Mouse (Mus musculus) gastrocnemius, adult 8-10 months (tissue): Measurements from ENCODE around the gene Dnase1l3. TPM values are rescaled to one million over a fixed set of nuclear protein-coding genes. Genes with fewer than 3 reads are reported as not detected.

Experiments
- DNase-seq, 2 experiments: peaks; one replicate each; pipeline ENCODE4 v3.0.0; 2022; ENCODE audit warnings: low spot score in 2 of 2
- total RNA-seq, 4 experiments: library from RNA; stranded (reverse); gene quantifications; 2 replicates each; pipeline ENCODE4 v1.2.4; 2022

Gene Dnase1l3
- total RNA-seq, 4 experiments from 2014 or later: not detected

- no peak for DNase-seq
These were observed 16.2 kb downstream of the Dnase1l3 start for GRCm38 (mm10) chr14:7978183-7978582.

DNA sequence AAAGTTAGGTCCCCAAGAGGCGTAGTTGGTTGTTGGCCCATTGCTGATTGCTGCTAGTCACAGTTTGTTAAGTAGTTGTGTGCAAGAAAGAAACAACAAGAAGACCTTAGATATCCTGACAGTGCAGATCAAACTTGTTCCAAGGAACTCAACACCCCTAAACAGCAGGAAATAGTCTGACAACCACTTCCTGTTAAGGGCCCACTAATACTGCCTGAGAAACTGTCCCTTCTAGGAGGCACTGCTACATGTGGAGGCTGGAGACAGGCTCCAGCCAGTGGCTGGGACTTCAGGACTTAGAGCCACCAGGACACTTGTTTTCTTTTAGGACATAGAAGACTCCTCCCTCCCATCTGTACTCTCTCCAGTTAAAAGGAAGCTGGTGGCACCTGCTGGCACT is 16.9 kb downstream of the Dnase1l3 start:
- no peak for DNase-seq

- no peak for DNase-seq
These were observed 19.2 kb downstream of the Dnase1l3 start for GRCm38 (mm10) chr14:7975177-7975576.

- no peak for DNase-seq
These were observed 19.7 kb downstream of the Dnase1l3 start for GRCm38 (mm10) chr14:7974643-7975042.

DNA sequence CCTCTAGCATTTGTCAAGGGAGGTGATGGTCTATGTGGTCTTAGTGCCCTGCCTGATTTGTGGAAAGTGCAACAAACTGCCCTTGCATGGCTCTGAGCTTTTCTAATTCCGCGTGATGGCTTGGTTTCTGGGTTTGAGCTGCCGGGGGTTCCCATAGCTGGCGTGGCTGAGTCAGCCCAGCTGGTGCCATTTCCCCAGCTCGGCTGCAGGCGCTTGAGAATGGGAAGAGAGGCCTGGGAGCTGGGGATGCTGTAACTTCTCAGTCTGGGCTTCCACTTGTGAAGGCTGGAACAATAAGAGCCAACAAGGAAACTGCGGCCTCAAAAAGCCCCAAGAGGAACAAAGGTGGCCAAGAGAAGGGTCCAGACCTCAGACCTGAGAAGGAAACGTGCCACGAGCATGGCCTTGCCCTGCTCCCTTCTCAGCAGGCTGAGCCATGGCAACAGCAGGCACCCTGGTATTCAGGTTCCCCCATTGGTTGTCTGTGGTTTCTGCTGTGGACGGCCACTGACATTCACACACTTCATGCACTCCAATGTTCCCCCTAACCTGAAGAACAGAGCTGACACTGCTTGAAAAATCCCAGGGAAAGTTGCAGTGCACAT is 22.4 kb downstream of the Dnase1l3 start:
- no peak for DNase-seq

DNA sequence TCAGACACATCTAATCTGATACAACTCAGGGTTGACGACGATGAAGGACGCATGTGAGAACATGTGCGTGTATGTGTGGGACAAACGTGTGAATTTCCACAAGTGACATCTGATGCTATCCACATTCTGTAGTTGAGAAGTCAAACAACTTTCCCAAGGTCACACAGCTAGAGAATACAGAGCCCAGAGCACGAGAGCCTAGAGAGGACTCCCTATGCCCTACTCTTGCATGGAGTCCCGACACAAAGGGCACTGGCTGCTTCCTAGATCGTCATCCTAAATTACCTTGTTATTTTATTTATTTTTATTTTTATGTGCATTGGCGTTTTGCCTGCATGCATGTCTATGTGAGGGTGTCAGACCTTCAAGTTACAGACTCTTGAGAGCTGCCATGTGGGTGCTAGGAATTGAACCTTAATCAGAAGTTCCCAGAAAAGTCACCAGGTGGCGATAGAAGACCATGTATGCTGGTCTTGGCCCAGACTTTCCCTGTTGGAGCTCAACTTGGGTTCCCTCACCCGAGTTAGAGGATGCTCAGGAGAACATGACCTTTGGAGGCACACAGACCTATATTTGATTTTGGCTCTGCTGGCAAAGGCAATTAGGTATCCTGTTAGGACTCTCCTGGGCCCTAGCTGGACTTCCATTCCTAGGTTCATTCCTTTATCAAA is 30.0 kb downstream of the Dnase1l3 start:
- DNase-seq: peak in 1 of 2 experiments; percentile 30

- DNase-seq: no peak
These were observed 31.2 kb downstream of the Dnase1l3 start for GRCm38 (mm10) chr14:7963160-7963559.

GRCm38 (mm10) chr14:7962626-7963025 is 31.7 kb downstream of the Dnase1l3 start:
- DNase-seq: no peak

DNA sequence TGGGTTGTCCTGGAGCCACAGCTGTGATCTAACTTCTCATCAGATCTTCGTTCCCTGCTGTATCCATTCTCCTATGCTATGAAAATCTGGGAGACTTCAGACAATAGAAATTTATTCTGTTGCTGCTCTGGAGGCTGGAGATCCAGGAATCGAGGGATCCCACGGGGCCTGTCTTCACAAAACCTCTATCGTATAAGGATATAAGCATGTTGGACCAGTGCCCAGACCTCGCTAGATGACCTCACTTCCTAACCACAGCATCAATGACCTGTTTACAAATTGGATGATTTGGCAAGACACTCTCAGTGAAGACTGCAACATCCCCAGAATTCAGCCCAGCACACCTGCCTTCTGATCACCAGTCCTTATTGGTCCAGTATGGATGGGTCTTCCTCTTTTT is 32.7 kb downstream of the Dnase1l3 start:
- no peak for DNase-seq

- no peak for DNase-seq
These were observed 33.8 kb downstream of the Dnase1l3 start for GRCm38 (mm10) chr14:7960616-7961015.

DNA sequence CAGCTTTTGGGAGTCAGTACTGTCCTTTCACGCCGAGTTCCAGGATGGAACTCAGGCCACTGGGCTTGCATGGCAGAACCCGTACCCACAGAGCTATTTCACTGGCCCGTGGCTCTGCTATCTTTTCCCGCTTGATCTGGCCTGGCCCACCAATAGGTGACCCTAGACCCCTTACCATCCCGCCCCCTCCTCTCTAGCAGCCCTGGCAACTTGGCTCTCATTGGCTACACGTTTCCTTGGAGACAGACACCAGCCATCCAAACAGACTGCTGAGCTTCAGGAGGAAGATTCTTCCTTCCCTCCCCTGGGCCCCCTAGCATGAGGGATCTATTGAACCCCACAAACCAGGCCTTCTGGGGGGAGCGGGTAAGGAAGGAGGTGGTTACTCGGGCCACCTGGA is 37.3 kb downstream of the Dnase1l3 start, which contains the start of gene Gm45521:
Gene Gm45521, plus strand, starts transcription at position 240 of the 400 bp plus-strand sequence.
- no peak for DNase-seq

- DNase-seq: no peak
These were observed 37.9 kb downstream of the Dnase1l3 start for GRCm38 (mm10) chr14:7956427-7956826.

DNA sequence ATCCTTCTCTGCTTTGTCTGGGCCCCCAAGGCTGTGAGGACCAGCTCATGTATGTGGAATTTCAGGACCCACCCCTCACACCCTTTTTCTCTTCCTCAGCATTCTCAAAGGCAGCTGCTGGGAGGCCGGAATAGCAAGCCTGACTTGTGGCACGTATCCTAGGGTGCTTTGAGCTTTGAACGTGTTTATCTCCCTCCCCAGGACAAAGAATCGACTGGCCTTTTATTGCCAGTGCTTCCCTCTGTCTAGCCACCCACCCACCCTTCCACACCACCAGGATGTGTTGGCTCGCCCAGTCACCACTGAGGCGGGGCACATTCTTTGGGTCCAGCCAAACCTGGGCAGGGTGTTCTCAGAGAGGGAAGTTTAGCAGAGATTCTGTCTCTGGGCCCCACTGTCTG is 40.3 kb downstream of the Dnase1l3 start:
- DNase-seq: no peak

DNA sequence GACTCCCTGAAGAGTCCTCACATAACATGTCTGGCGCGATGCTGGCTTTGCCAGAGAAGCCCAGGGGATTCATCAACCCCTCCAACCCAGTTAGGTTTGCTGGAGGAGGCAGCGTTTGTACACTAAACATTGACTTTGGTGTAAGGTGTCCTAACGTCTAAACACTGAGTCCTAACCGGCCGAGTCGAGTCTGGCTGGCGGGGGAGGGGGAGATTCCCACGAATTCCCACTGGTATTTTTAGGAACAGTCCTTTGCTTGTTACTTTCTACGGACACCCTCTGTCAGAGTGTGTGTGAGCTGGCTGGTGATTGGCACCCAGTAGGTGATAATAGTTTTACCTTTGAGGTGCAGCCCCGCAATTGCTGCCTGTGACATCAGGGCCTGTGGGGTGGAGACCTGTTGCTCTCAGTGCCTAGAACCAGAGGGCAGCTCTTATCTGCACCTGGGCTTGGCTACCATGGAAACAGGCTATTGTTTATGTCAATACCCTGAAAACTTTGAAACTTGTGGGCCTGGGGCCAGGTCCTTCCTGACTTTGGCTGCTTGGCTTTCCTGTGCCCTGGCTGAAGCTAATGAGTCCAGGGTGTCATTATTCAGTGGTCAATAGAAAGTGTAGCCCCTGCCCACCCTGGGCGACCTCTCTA is 41.6 kb downstream of the Dnase1l3 start:
- no peak for DNase-seq

DNA sequence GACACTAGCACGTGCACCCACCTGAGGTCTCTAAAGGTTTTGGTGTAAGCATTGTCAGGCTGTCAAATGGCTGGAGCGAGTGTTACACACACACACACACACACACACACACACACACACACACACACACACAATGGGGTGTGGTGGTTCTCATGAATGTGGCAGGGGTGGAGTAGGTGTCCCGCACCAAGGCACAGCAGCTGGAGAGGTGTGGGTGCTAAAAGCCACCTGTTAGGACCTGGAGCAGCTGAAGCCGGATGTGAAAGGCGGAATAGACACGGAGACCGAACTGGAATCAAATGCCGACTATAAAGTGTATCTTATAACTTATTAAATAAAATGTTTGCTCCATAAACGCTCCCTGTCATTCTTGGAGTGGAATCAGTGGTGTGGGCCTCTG is 43.1 kb downstream of the Dnase1l3 start:
- DNase-seq: no peak

GRCm38 (mm10) chr14:7945261-7945660 is 49.1 kb downstream of the Dnase1l3 start:
- no peak for DNase-seq

- DNase-seq: no peak
These were observed 49.9 kb downstream of the Dnase1l3 start for GRCm38 (mm10) chr14:7944349-7945039.

DNA sequence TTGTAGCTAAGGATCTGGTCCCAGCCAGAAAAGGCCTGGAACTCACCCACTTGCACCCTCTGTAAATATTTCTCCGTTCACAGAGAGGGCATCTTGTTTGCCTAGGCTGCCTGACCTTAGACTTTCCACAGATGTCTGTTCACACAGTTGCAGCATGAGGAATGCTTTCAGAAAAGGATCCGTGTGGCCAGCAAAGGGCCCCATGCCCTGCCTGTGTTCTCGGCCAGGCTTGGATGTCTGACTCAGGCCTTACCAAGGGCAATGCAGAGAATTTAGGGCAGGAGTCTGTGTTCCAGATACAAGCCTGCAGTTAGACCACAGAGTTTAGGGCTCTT is 50.6 kb downstream of the Dnase1l3 start:
- no peak for DNase-seq

- peak; percentile 16 to 30 for DNase-seq
These were observed 51.1 kb downstream of the Dnase1l3 start for GRCm38 (mm10) chr14:7943101-7943800.

- DNase-seq: no peak
These were observed 53.0 kb downstream of the Dnase1l3 start for GRCm38 (mm10) chr14:7941413-7941812.
